Mouse (Mus musculus): Measurements from ENCODE around the gene Eif2b2. TPM values are rescaled to one million over a fixed set of nuclear protein-coding genes. Genes with fewer than 3 reads are reported as not detected.

The Eif2b2 gene
- polyA plus RNA-seq (2012; ENCODE audit: insufficient read depth, low replicate concordance), result 17.9 and 151 TPM in 2 replicates

GRCm38 (mm10) chr12:85219236-85219904, at the start of gene Eif2b2:
Eif2b2 (plus strand) TSS chr12:85219481.
- H3K4me1 ChIP-seq, result peaks cover 41% of the 10 kb centered on the region

GRCm38 (mm10) chr12:85169877-85170276, 49.4 kb upstream of the Eif2b2 start:
- Histone ChIP-seq H3K4me1 (peaks cover 14% of the 10 kb centered on the region), H3K36me3 (replicated peaks; ENCODE audit: low read length) (no peaks in the 10 kb centered on the region), H3K27me3 (replicated peaks) (peaks cover 80% of the 10 kb centered on the region), H3K4me3 (replicated peaks) (no peak overlapping the region), H3K9me3 (no peaks in the 10 kb centered on the region)
- TF ChIP-seq GATA1 (IDR thresholded peaks at IDR 0.05; ENCODE audit: borderline replicate concordance, low read length), result no peak
- TF ChIP-seq FLI1 (IDR thresholded peaks at IDR 0.05; ENCODE audit: low read length), result no peak

More at GRCm38 (mm10) chr12:85219236-85219904, at the start of gene Eif2b2:
- H3K4me3 ChIP-seq (replicated peaks), result peak within 1 kb of the TSS; percentile 93
- H3K36me3 ChIP-seq (replicated peaks; ENCODE audit: low read length), result peaks cover 37% of the 10 kb centered on the region
- TF ChIP-seq FLI1 (IDR thresholded peaks at IDR 0.05; ENCODE audit: low read length) (peak; percentile 38; the same call in 1 of the 2 replicates), GATA1 (IDR thresholded peaks at IDR 0.05; ENCODE audit: borderline replicate concordance, low read length) (no peak)
- no peaks in the 10 kb centered on the region for H3K9me3 ChIP-seq
- H3K27me3 ChIP-seq (replicated peaks), result peaks cover 2% of the 10 kb centered on the region

- Histone ChIP-seq H3K36me3 (replicated peaks; ENCODE audit: low read length) (no peaks in the 10 kb centered on the region), H3K27me3 (replicated peaks) (peaks cover 83% of the 10 kb centered on the region), H3K9me3 (no peaks in the 10 kb centered on the region), H3K4me3 (replicated peaks) (no peak overlapping the region), H3K4me1 (peaks cover 14% of the 10 kb centered on the region)
- TF ChIP-seq FLI1 (IDR thresholded peaks at IDR 0.05; ENCODE audit: low read length) (no peak), GATA1 (IDR thresholded peaks at IDR 0.05; ENCODE audit: borderline replicate concordance, low read length) (no peak)
These were observed 48.9 kb upstream of the Eif2b2 start for GRCm38 (mm10) chr12:85170284-85170947.

DNA sequence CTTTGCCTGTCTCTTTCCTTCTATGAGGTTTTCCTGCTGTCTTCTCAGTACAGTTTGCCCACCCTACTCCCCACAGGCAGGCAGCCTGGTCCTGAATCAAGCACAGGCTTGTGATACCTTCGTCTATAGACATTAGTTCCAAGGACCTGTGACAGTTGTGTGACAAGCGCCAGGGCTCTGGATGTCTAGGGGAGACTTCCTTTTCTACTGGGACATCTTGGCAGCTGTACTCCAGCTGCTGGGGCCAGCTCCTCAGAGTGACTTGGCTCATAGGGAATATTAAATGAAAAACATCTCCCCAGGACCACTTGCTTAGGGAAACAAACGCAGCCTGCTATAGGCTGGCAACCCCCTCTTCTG, 48.4 kb upstream of the Eif2b2 start:
- peaks cover 86% of the 10 kb centered on the region for H3K27me3 ChIP-seq (replicated peaks)
- TF ChIP-seq GATA1 (IDR thresholded peaks at IDR 0.05; ENCODE audit: borderline replicate concordance, low read length) (no peak), FLI1 (IDR thresholded peaks at IDR 0.05; ENCODE audit: low read length) (no peak)
- H3K9me3 ChIP-seq, result no peaks in the 10 kb centered on the region
- H3K4me3 ChIP-seq (replicated peaks), result no peak overlapping the region
- peaks cover 15% of the 10 kb centered on the region for H3K4me1 ChIP-seq
- H3K36me3 ChIP-seq (replicated peaks; ENCODE audit: low read length), result no peaks in the 10 kb centered on the region

GRCm38 (mm10) chr12:85174016-85174415, 45.3 kb upstream of the Eif2b2 start:
- no peak for TF ChIP-seq FLI1 (IDR thresholded peaks at IDR 0.05; ENCODE audit: low read length)
- TF ChIP-seq GATA1 (IDR thresholded peaks at IDR 0.05; ENCODE audit: borderline replicate concordance, low read length), result no peak
- no peak overlapping the region for H3K4me3 ChIP-seq (replicated peaks)
- peaks cover 38% of the 10 kb centered on the region for H3K4me1 ChIP-seq
- H3K36me3 ChIP-seq (replicated peaks; ENCODE audit: low read length), result no peaks in the 10 kb centered on the region
- H3K9me3 ChIP-seq, result no peaks in the 10 kb centered on the region
- peaks cover 95% of the 10 kb centered on the region for H3K27me3 ChIP-seq (replicated peaks)

GRCm38 (mm10) chr12:85175087-85175675, 44.1 kb upstream of the Eif2b2 start:
- Histone ChIP-seq H3K27me3 (replicated peaks) (peaks cover 97% of the 10 kb centered on the region), H3K36me3 (replicated peaks; ENCODE audit: low read length) (no peaks in the 10 kb centered on the region), H3K9me3 (no peaks in the 10 kb centered on the region), H3K4me1 (peaks cover 29% of the 10 kb centered on the region), H3K4me3 (replicated peaks) (no peak overlapping the region)
- TF ChIP-seq GATA1 (IDR thresholded peaks at IDR 0.05; ENCODE audit: borderline replicate concordance, low read length), result no peak
- no peak for TF ChIP-seq FLI1 (IDR thresholded peaks at IDR 0.05; ENCODE audit: low read length)

GRCm38 (mm10) chr12:85175926-85176845, 43.1 kb upstream of the Eif2b2 start:
- TF ChIP-seq GATA1 (IDR thresholded peaks at IDR 0.05; ENCODE audit: borderline replicate concordance, low read length), result no peak
- TF ChIP-seq FLI1 (IDR thresholded peaks at IDR 0.05; ENCODE audit: low read length), result no peak
- Histone ChIP-seq H3K27me3 (replicated peaks) (peaks cover 97% of the 10 kb centered on the region), H3K4me3 (replicated peaks) (no peak overlapping the region), H3K9me3 (no peaks in the 10 kb centered on the region), H3K36me3 (replicated peaks; ENCODE audit: low read length) (no peaks in the 10 kb centered on the region), H3K4me1 (peaks cover 25% of the 10 kb centered on the region)

DNA sequence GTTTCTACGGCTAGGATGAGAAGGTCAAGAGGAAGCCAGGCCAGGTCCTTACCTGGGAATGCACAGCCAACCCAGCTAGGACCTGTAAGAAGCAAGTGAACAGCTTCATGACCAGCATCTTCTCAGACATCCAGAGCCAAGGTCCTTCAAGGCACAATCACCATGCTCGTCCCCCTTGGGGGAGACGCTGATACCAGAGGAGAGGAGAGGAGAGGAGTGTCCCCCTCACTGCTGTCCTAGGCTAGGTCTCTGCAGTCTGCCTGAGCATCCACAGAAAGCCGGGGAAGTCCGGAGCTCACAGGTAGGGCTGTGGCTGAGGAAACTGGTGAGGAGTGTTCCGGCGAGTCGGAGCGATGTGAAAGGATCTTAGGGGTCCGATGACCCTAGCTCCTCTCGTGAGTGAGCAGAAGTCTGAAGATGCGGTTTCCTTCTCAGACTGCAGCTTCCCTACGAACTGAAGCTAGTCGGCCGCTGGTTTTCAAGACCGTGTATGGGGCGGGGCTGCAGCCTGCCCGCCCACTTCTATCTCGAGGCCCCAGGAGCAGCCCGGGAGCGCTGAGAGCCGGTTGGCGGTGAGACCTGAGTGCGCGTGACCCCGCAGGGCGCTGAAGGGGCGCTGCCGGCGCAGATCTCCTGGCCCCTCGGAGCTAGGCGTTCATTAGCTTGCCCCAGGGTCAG, 42.3 kb upstream of the Eif2b2 start:
- TF ChIP-seq FLI1 (IDR thresholded peaks at IDR 0.05; ENCODE audit: low read length) (no peak), GATA1 (IDR thresholded peaks at IDR 0.05; ENCODE audit: borderline replicate concordance, low read length) (no peak)
- Histone ChIP-seq H3K4me1 (peaks cover 27% of the 10 kb centered on the region), H3K9me3 (no peaks in the 10 kb centered on the region), H3K36me3 (replicated peaks; ENCODE audit: low read length) (no peaks in the 10 kb centered on the region), H3K4me3 (replicated peaks) (peak overlapping the region; percentile 89), H3K27me3 (replicated peaks) (peaks cover 97% of the 10 kb centered on the region)

Measured in megakaryocyte, embryonic 14.5 days (primary cell).